Comparison of ENCODE assay signal across 20 mouse cellular contexts in the genomic region with DNA sequence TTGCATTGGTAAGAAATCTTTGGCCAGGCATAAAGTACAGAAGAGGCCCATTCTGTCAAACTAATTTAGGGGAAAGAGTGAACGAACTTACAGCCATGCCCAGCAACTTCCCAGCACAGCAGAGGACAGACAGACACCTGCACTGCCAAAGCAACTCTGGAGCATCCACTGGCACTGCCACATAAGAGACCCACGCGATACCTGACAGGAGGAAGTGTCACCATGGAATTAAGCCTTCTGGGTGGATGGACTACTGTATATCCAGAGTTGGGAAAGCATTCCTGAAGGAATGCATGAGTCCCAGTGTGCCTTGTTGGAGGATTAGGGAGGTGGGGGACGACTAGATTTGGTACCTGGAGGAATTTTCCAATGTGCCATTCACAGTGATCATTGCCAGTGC. TPM values are rescaled to one million over a fixed set of nuclear protein-coding genes. Genes with fewer than 3 reads are reported as not detected.
A peak's percentile ranks its signal among the peaks of the same experiment; 100 is the strongest.
DNase-seq lines count a peak whose midpoint lies in the region; TF ChIP-seq lines count a peak whose summit lies in the region.
"Had no signal": no experiment of that assay in that cellular context is flagged by ENCODE, and none has a peak within 500 bp of the region (broad histone marks: within the 10 kb centered on the region; RNA-seq: fewer than 3 reads in every experiment).

No protein-coding gene starts in this region.

- H3K36me3 ChIP-seq in heart, embryonic 10.5 days = no peaks in the 10 kb centered on the region
- H3K36me3 ChIP-seq: embryonic facial prominence, embryonic 13.5 days; embryonic facial prominence, embryonic 15.5 days; forebrain, embryonic 10.5 days; forebrain, embryonic 12.5 days had no signal

- TF ChIP-seq POLR2A in lung, adult 2 months (IDR thresholded peaks at IDR 0.05; ENCODE audit: borderline replicate concordance, extremely low read depth, low read depth, low read length) = no peak

- no peak for TF ChIP-seq CTCF in lung, adult 2 months (IDR thresholded peaks at IDR 0.05; ENCODE audit: insufficient read depth, low read length)

- H3K4me3 ChIP-seq in heart, embryonic 10.5 days = no peak overlapping the region
- H3K4me3 ChIP-seq in lung, adult 2 months (replicated peaks; ENCODE audit: extremely low read depth, low read depth, low read length) = no peak overlapping the region
- H3K4me3 ChIP-seq: embryonic facial prominence, embryonic 13.5 days; embryonic facial prominence, embryonic 15.5 days; erythroblast, embryonic 14.5 days; forebrain, embryonic 10.5 days; forebrain, embryonic 12.5 days had no signal

- H3K9me3 ChIP-seq in heart, embryonic 10.5 days = no peaks in the 10 kb centered on the region
- H3K9me3 ChIP-seq: embryonic facial prominence, embryonic 13.5 days; embryonic facial prominence, embryonic 15.5 days; forebrain, embryonic 10.5 days; forebrain, embryonic 12.5 days had no signal

- 0 out of 2 replicates have a peak, but pooled peaks cover 3% of the 10 kb centered on the region for H3K27me3 ChIP-seq in heart, embryonic 10.5 days (ENCODE audit: insufficient read depth, poor library complexity, severe bottlenecking)
- H3K27me3 ChIP-seq: embryonic facial prominence, embryonic 13.5 days; embryonic facial prominence, embryonic 15.5 days; forebrain, embryonic 12.5 days had no signal

- H3K4me1 ChIP-seq in heart, embryonic 10.5 days = peaks cover 17% of the 10 kb centered on the region
- H3K4me1 ChIP-seq in lung, adult 2 months (ENCODE audit: control insufficient read depth, insufficient read depth, low read length) = peaks cover 25% of the 10 kb centered on the region

- WGBS in heart, embryonic 10.5 days = 79% methylated on average over 4 of the region's 4 CpGs
- WGBS in lung, adult 2 months = 91% methylated on average over 4 of the region's 4 CpGs

- DNase-seq in heart, embryonic 10.5 days (ENCODE audit: low spot score) = peak; percentile 53
- DNase-seq in heart, adult 8-10 months (ENCODE audit: low spot score) = no peak
- DNase-seq in lung, adult 2 months = peak; percentile 1
- DNase-seq in lung, adult 18-20 months = no peak
- DNase-seq: adrenal gland, adult 2 months; adrenal gland, postnatal 10 days; adrenal gland, postnatal 25 days; cerebellum, adult 11 months; cerebellum, adult 18-20 months; cerebellum, adult 8-10 months; cerebellum, adult 9-11 months; cerebellum, postnatal 14 days; cerebellum, postnatal 36 days; embryo, embryonic 11 days had no signal

- H3K27ac ChIP-seq in heart, embryonic 10.5 days = no peak overlapping the region
- H3K27ac ChIP-seq: embryonic facial prominence, embryonic 13.5 days; embryonic facial prominence, embryonic 15.5 days; forebrain, embryonic 10.5 days; forebrain, embryonic 12.5 days had no signal

RNA-seq across cellular contexts. Expression of a gene that starts 39.5 kb away (rescaled TPM):
- polyA plus RNA-seq in heart, embryonic 10.5 days (2016; fragmentation: Nextera tagmentation; extraction: Ambion mirVana) = 75.7 and 76.6 TPM in 2 replicates
- 10 to 100 TPM; 38.5 to 58.4 (median 49.5) TPM for total RNA-seq in heart, adult 8-10 months (2022)
- polyA plus RNA-seq in lung, adult 2 months (2012; rRNA removed) = 176 and 282 TPM in 2 replicates
- total RNA-seq: MEL had no signal

Comparison
In these comparisons a context has a peak if more than half of its experiments do, and no peak if none do; other contexts are left out.
1. DNase-seq: peak in heart, embryonic 10.5 days (single experiment) and lung, adult 2 months (single experiment); none in heart, adult 8-10 months (single experiment) and lung, adult 18-20 months (0 of 2).